8 mouse cellular contexts compared by ENCODE assay signal in the genomic region with DNA sequence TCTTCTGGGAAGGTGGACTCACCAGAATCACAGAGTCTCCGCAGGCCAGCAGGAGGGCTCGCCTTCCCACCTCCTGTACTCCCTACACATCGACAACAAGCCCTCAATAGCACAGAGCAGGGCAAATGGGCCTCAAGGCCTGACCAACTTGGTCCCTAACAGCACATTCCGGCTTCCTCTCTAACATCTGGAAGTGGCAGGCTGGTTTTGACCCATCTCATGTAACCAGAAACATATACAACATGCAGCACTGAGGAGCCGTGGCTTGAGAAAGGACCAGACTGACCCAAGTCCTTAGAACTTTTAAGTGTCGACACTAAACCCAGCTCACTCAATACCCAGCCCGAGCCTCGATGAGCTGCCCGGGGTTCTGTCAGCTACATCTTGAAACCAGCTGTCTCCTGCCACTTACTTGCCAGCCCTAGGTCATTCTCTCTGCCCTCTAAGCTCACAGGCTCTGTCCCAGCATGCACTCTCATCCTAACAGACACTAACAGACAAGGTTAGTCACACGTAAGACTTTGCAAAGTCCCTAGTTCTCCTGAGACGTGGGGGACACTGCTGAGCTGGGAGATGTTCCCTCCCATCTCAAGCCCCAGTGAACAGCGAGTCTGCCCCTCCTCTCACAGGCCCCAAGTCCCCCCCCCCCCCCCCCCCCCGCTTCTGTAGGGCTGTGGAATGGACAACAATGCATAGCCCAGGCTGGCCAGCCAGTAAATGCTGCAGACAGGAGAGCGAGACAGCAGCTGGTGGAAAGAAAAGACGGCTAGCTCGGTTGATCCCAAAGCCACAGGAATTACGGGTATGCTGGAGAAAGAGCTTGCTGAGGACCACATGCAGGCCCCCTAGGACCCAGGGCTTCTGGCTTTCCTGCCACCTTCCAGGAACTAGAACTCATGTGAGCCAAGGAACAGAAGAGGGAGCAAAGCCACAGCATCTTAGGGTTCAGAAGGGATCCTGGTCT. TPM values are rescaled to one million over a fixed set of nuclear protein-coding genes. Genes with fewer than 3 reads are reported as not detected.
DNase-seq lines count a peak whose midpoint lies in the region; ATAC-seq and TF ChIP-seq lines count a peak whose summit lies in the region.

No protein-coding gene starts in this region.

- no peaks in the 10 kb centered on the region; the same call in 1 of the 2 replicates for H3K9me3 ChIP-seq in heart, embryonic 12.5 days (replicated peaks)
- no peaks in the 10 kb centered on the region for H3K9me3 ChIP-seq in ES-E14 (ENCODE audit: control insufficient read depth, insufficient read depth, low read depth, low read length)
- no peaks in the 10 kb centered on the region for H3K9me3 ChIP-seq in heart, embryonic 15.5 days (replicated peaks)
- no peaks in the 10 kb centered on the region for H3K9me3 ChIP-seq in midbrain, embryonic 11.5 days (ENCODE audit: control insufficient read depth, low read length)

- no peaks in the 10 kb centered on the region for H3K27me3 ChIP-seq in heart, embryonic 12.5 days (replicated peaks)
- H3K27me3 ChIP-seq in heart, embryonic 15.5 days: no peaks in the 10 kb centered on the region
- H3K27me3 ChIP-seq in midbrain, embryonic 11.5 days (ENCODE audit: control insufficient read depth, insufficient read depth, low read length): no peaks in the 10 kb centered on the region

- peaks cover 4% of the 10 kb centered on the region; the same call in 1 of the 2 replicates for H3K36me3 ChIP-seq in heart, embryonic 12.5 days
- H3K36me3 ChIP-seq in ES-E14 (ENCODE audit: control insufficient read depth, insufficient read depth, low read length, poor library complexity, severe bottlenecking): no peaks in the 10 kb centered on the region; the same call in 1 of the 2 replicates
- no peaks in the 10 kb centered on the region for H3K36me3 ChIP-seq in heart, embryonic 15.5 days
- 0 out of 2 replicates have a peak, but pooled peaks cover 2% of the 10 kb centered on the region for H3K36me3 ChIP-seq in midbrain, embryonic 11.5 days (ENCODE audit: control insufficient read depth, insufficient read depth, low read length)

- H3K4me3 ChIP-seq in heart, embryonic 12.5 days: no peak overlapping the region
- H3K4me3 ChIP-seq in ES-E14 (ENCODE audit: insufficient read depth in 1 of 2, low read depth in 1 of 2, low read length in 2 of 2, poor library complexity in 1 of 2, severe bottlenecking in 1 of 2): peak overlapping the region; percentile 25 to 46; a peak in 3 of 4 replicates
- 0 out of 2 replicates have a peak overlapping the region, but pooled peaks have one; percentile 5 for H3K4me3 ChIP-seq in heart, embryonic 15.5 days
- no peak overlapping the region for H3K4me3 ChIP-seq in midbrain, embryonic 11.5 days (ENCODE audit: low read depth, low read length)

- H3K9ac ChIP-seq in heart, embryonic 12.5 days: peak overlapping the region; percentile 62
- peak overlapping the region; percentile 49; the same call in 1 of the 2 replicates for H3K9ac ChIP-seq in ES-E14 (ENCODE audit: insufficient read depth, low read depth, low read length, poor library complexity, severe bottlenecking)
- 0 out of 2 replicates have a peak overlapping the region, but pooled peaks have one; percentile 8 for H3K9ac ChIP-seq in heart, embryonic 15.5 days
- H3K9ac ChIP-seq in midbrain, embryonic 11.5 days (ENCODE audit: low read length): peak overlapping the region; percentile 26

- peak overlapping the region; percentile 60 for H3K4me2 ChIP-seq in heart, embryonic 12.5 days
- H3K4me2 ChIP-seq in heart, embryonic 15.5 days: peak overlapping the region; percentile 49
- peak overlapping the region; percentile 31 for H3K4me2 ChIP-seq in midbrain, embryonic 11.5 days

- DNase-seq in heart, adult 9 months (ENCODE audit: low spot score in 2 of 2): no peak
- no peak for DNase-seq in ES-E14 (ENCODE audit: low read depth, low spot score)
- peak; percentile 92 for DNase-seq in midbrain, embryonic 11.5 days (ENCODE audit: low spot score, missing footprints)
- DNase-seq in layer of hippocampus, adult 9-10 months (ENCODE audit: low spot score): no peak
- DNase-seq in c-Kit-positive CD71-positive TER-119-positive erythroid progenitor cells, embryonic 14.5 days (ENCODE audit: low spot score): no peak
- no peak for DNase-seq in frontal cortex, postnatal 14 days (ENCODE audit: low spot score in 2 of 2)

- H3K4me1 ChIP-seq in heart, embryonic 12.5 days (replicated peaks): peaks cover 95% of the 10 kb centered on the region
- peaks cover 34 to 56% of the 10 kb centered on the region in 2 experiments for H3K4me1 ChIP-seq in ES-E14 (ENCODE audit: control insufficient read depth in 2 of 2, insufficient read depth in 2 of 2, low read length in 2 of 2, poor library complexity in 1 of 2)
- H3K4me1 ChIP-seq in heart, embryonic 15.5 days (replicated peaks): peaks cover 95% of the 10 kb centered on the region
- peaks cover 65% of the 10 kb centered on the region for H3K4me1 ChIP-seq in midbrain, embryonic 11.5 days (ENCODE audit: control insufficient read depth, insufficient read depth, low read length)

- peak overlapping the region; percentile 98 for H3K27ac ChIP-seq in heart, embryonic 12.5 days (ENCODE audit: poor library complexity, severe bottlenecking)
- peak overlapping the region; percentile 69 for H3K27ac ChIP-seq in ES-E14 (ENCODE audit: insufficient read depth, low read depth, low read length, poor library complexity, severe bottlenecking)
- peak overlapping the region; percentile 95 for H3K27ac ChIP-seq in heart, embryonic 15.5 days
- peak overlapping the region; percentile 88 for H3K27ac ChIP-seq in midbrain, embryonic 11.5 days (ENCODE audit: low read depth, low read length)

- no peak for ATAC-seq in heart, embryonic 12.5 days (ENCODE audit: insufficient number of reproducible peaks, low FRiP score)
- no peak for ATAC-seq in heart, embryonic 15.5 days (replicated peaks; ENCODE audit: insufficient number of reproducible peaks, insufficient read depth, low FRiP score, low read depth)
- peak; percentile 16 for ATAC-seq in midbrain, embryonic 11.5 days (ENCODE audit: low FRiP score)

- WGBS in heart, embryonic 12.5 days: 20% methylated on average over 16 of the region's 17 CpGs
- 19% methylated on average over 16 of the region's 17 CpGs for WGBS in heart, embryonic 15.5 days
- 22% methylated on average over 16 of the region's 17 CpGs for WGBS in midbrain, embryonic 11.5 days

- in situ Hi-C loops in ES-E14 (cut with MboI; ENCODE audit: low sequenced_read_pairs in 2 of 2, unreplicated experiment in 2 of 2): no loop called here

TF ChIP-seq in ES-E14, 5 proteins besides CTCF, POLR2A, EP300 and RAD21:
- TF ChIP-seq HCFC1 (IDR thresholded peaks at IDR 0.05; ENCODE audit: borderline replicate concordance, insufficient read depth, low read length) (no peak), CHD2 (IDR thresholded peaks at IDR 0.05; ENCODE audit: low read depth, low read length) (no peak), ZC3H11A (IDR thresholded peaks at IDR 0.05; ENCODE audit: borderline replicate concordance, low read depth, low read length) (no peak), MAFK (IDR thresholded peaks at IDR 0.05; ENCODE audit: insufficient read depth, low read depth, low read length) (no peak), ZNF384 (IDR thresholded peaks at IDR 0.05; ENCODE audit: low read depth, low read length) (no peak)

RNA-seq across cellular contexts. Expression of gene Ski, which starts 48.3 kb away (rescaled TPM):
- polyA plus RNA-seq in heart, embryonic 12.5 days (2016; fragmentation: Nextera tagmentation; extraction: Ambion mirVana): 11.9 and 14.0 TPM in 2 replicates
- total RNA-seq in ES-E14 (2012; rRNA removed): 30.2 and 38.0 TPM in 2 replicates
- polyA plus RNA-seq in heart, embryonic 15.5 days (2015; fragmentation: Nextera tagmentation; extraction: Ambion mirVana): 11.0 and 13.6 TPM in 2 replicates
- polyA plus RNA-seq in midbrain, embryonic 11.5 days (2014; fragmentation: Nextera tagmentation; extraction: Ambion mirVana): 12.7 and 13.6 TPM in 2 replicates

Comparison
In these comparisons a context has a peak if more than half of its experiments do, and no peak if none do; other contexts are left out.
1. H3K4me3 ChIP-seq: peak in ES-E14 (2 of 2) and heart, embryonic 15.5 days (single experiment); none in heart, embryonic 12.5 days (single experiment) and midbrain, embryonic 11.5 days (single experiment).
2. H3K9ac ChIP-seq: peak in every context shown above with its lines; median percentile 62 in heart, embryonic 12.5 days; 49 in ES-E14; 26 in midbrain, embryonic 11.5 days; 8 in heart, embryonic 15.5 days.
3. Peak in every context shown above with its lines, with median percentiles within 50 percentile points of each other: H3K27ac ChIP-seq and H3K4me2 ChIP-seq.